Mouse (Mus musculus) embryonic fibroblast, embryonic 13.5 days (primary cell): Measurements from ENCODE around the gene Npr1. TPM values are rescaled to one million over a fixed set of nuclear protein-coding genes. Genes with fewer than 3 reads are reported as not detected.
A peak's percentile ranks its signal among the peaks of the same experiment; 100 is the strongest.

ENCODE experiments used
- H3K27ac ChIP-seq: 2 replicates; pipeline ENCODE4 v1.5.1; 2012; ENCODE audit warnings: low read length, control low read depth, inconsistent platforms; ENCODE audit not compliant: insufficient read depth
- H3K4me1 ChIP-seq: 2 replicates; pipeline ENCODE4 v1.6.1; 2011; ENCODE audit warnings: low read length; ENCODE audit not compliant: control insufficient read depth, insufficient read depth
- H3K4me3 ChIP-seq: 2 replicates; pipeline ENCODE4 v1.5.1; 2011; ENCODE audit warnings: mild to moderate bottlenecking, control low read depth, low read length; ENCODE audit not compliant: insufficient read depth
- CTCF ChIP-seq: IDR thresholded peaks from 2 replicates; pipeline ENCODE4 v1.5.1; 2011; ENCODE audit warnings: mild to moderate bottlenecking, control low read depth, low read length, moderate library complexity, borderline replicate concordance; ENCODE audit not compliant: insufficient read depth
- POLR2A ChIP-seq: IDR thresholded peaks from 2 replicates; pipeline ENCODE4 v1.6.1; 2011; ENCODE audit warnings: low read depth, mild to moderate bottlenecking, control low read depth, low read length, moderate library complexity
- polyA plus RNA-seq: library from polyadenylated mRNA; stranded (reverse); fragments of >200 nt; gene quantifications from 2 replicates; pipeline ENCODE4 v1.2.4, GENCODE M21; 2011; ENCODE audit warnings: low read depth; ENCODE audit not compliant: missing spikeins, insufficient read length

Gene Npr1
- polyA plus RNA-seq, 1 experiment = 0.18 TPM

- Histone ChIP-seq H3K27ac (no peak overlapping the region), H3K4me1 (peaks cover 6% of the 10 kb centered on the region; the same call in 1 of the 2 replicates), H3K4me3 (no peak overlapping the region)
- no peak for TF ChIP-seq POLR2A
- no peak for TF ChIP-seq CTCF
Observed at GRCm38 (mm10) chr3:90506362-90506761, 40.7 kb upstream of the Npr1 start.

GRCm38 (mm10) chr3:90505216-90505615 is 39.5 kb upstream of the Npr1 start:
- TF ChIP-seq POLR2A = no peak
- TF ChIP-seq CTCF = no peak
- Histone ChIP-seq H3K4me1 (peaks cover 6% of the 10 kb centered on the region; the same call in 1 of the 2 replicates), H3K27ac (no peak overlapping the region)

GRCm38 (mm10) chr3:90503444-90503843 is 37.8 kb upstream of the Npr1 start:
- H3K4me3 ChIP-seq = no peak overlapping the region
- no peak for TF ChIP-seq POLR2A
- TF ChIP-seq CTCF = no peak

More at GRCm38 (mm10) chr3:90505216-90505615, 39.5 kb upstream of the Npr1 start:
- no peak overlapping the region for H3K4me3 ChIP-seq

GRCm38 (mm10) chr3:90497597-90497996 is 31.9 kb upstream of the Npr1 start:
- TF ChIP-seq CTCF = no peak
- TF ChIP-seq POLR2A = no peak
- Histone ChIP-seq H3K27ac (no peak overlapping the region), H3K4me1 (no peaks in the 10 kb centered on the region), H3K4me3 (no peak overlapping the region)

More at GRCm38 (mm10) chr3:90503444-90503843, 37.8 kb upstream of the Npr1 start:
- Histone ChIP-seq H3K27ac (no peak overlapping the region), H3K4me1 (peaks cover 6% of the 10 kb centered on the region; the same call in 1 of the 2 replicates)

- no peak overlapping the region for H3K4me3 ChIP-seq
Observed at GRCm38 (mm10) chr3:90495850-90496525, 30.3 kb upstream of the Npr1 start.

GRCm38 (mm10) chr3:90493831-90494540 is 28.3 kb upstream of the Npr1 start:
- H3K4me1 ChIP-seq = 0 out of 2 replicates have a peak, but pooled peaks cover 2% of the 10 kb centered on the region
- no peak overlapping the region for H3K27ac ChIP-seq
- H3K4me3 ChIP-seq = no peak overlapping the region
- TF ChIP-seq POLR2A (no peak), CTCF (no peak)

More at GRCm38 (mm10) chr3:90495850-90496525, 30.3 kb upstream of the Npr1 start:
- Histone ChIP-seq H3K4me1 (no peaks in the 10 kb centered on the region), H3K27ac (no peak overlapping the region)
- TF ChIP-seq POLR2A (no peak), CTCF (no peak)

GRCm38 (mm10) chr3:90491350-90491749 is 25.7 kb upstream of the Npr1 start:
- no peak overlapping the region for H3K4me3 ChIP-seq
- no peak for TF ChIP-seq CTCF
- TF ChIP-seq POLR2A = no peak
- no peak overlapping the region for H3K27ac ChIP-seq
- H3K4me1 ChIP-seq = peaks cover 11% of the 10 kb centered on the region

GRCm38 (mm10) chr3:90490696-90491256 is 25.1 kb upstream of the Npr1 start, which contains the start of gene Snapin:
TSS of gene Snapin (minus strand) at chr3:90491033.
- peaks cover 11% of the 10 kb centered on the region for H3K4me1 ChIP-seq
- peak; percentile 74 for TF ChIP-seq CTCF
- peak; percentile 54 for TF ChIP-seq POLR2A
- H3K27ac ChIP-seq = peak within 1 kb of the TSS; percentile 29; the same call in 1 of the 2 replicates

GRCm38 (mm10) chr3:90488576-90488975 is 22.9 kb upstream of the Npr1 start:
- Histone ChIP-seq H3K4me1 (peaks cover 11% of the 10 kb centered on the region), H3K27ac (peak overlapping the region; percentile 66; the same call in 1 of the 2 replicates), H3K4me3 (no peak overlapping the region)
- no peak for TF ChIP-seq CTCF
- no peak for TF ChIP-seq POLR2A

More at GRCm38 (mm10) chr3:90490696-90491256, 25.1 kb upstream of the Npr1 start, which contains the start of gene Snapin:
- H3K4me3 ChIP-seq = peak within 1 kb of the TSS; percentile 72

GRCm38 (mm10) chr3:90486998-90487397 is 21.3 kb upstream of the Npr1 start:
- Histone ChIP-seq H3K27ac (peak overlapping the region; percentile 95), H3K4me1 (peaks cover 11% of the 10 kb centered on the region), H3K4me3 (no peak overlapping the region)
- TF ChIP-seq CTCF (no peak), POLR2A (no peak)
